Mouse (Mus musculus): ENCODE measurements around the gene Cbr4. TPM values are rescaled to one million over a fixed set of nuclear protein-coding genes. Genes with fewer than 3 reads are reported as not detected.

Gene Cbr4
- 42.3 and 44.1 TPM in 2 replicates for polyA plus RNA-seq (2015; fragmentation: Nextera tagmentation; extraction: Ambion mirVana)

GRCm38 (mm10) chr8:61487597-61488156 lies at the start of gene Cbr4:
Cbr4 (plus strand) TSS chr8:61487734.
- Histone ChIP-seq H3K9ac (ENCODE audit: low read length) (peak within 1 kb of the TSS; percentile 93), H3K27ac (ENCODE audit: low read length) (peak within 1 kb of the TSS; percentile 96), H3K9me3 (replicated peaks; ENCODE audit: control insufficient read depth, low read length) (no peaks in the 10 kb centered on the region), H3K4me2 (ENCODE audit: low read depth, low read length) (peak within 1 kb of the TSS; percentile 89), H3K36me3 (ENCODE audit: control insufficient read depth, insufficient read depth) (0 out of 2 replicates have a peak, but pooled peaks cover 2% of the 10 kb centered on the region), H3K27me3 (ENCODE audit: control insufficient read depth, insufficient read depth, low read length) (no peaks in the 10 kb centered on the region), H3K4me3 (ENCODE audit: low read length) (peak within 1 kb of the TSS; percentile 85), H3K4me1 (ENCODE audit: control insufficient read depth, insufficient read depth, low read length) (peaks cover 6% of the 10 kb centered on the region)
- peak; percentile 95 for ATAC-seq (replicated peaks; ENCODE audit: extremely low read depth, insufficient read depth, low FRiP score)
- 0% methylated on average over 29 of the region's 29 CpGs for WGBS

GRCm38 (mm10) chr8:61442988-61443387 lies 44.5 kb upstream of the Cbr4 start:
- Histone ChIP-seq H3K27me3 (ENCODE audit: control insufficient read depth, insufficient read depth, low read length) (no peaks in the 10 kb centered on the region), H3K27ac (ENCODE audit: low read length) (no peak overlapping the region), H3K36me3 (ENCODE audit: control insufficient read depth, insufficient read depth) (no peaks in the 10 kb centered on the region), H3K4me1 (ENCODE audit: control insufficient read depth, insufficient read depth, low read length) (no peaks in the 10 kb centered on the region), H3K9ac (ENCODE audit: low read length) (no peak overlapping the region), H3K4me3 (ENCODE audit: low read length) (no peak overlapping the region), H3K4me2 (ENCODE audit: low read depth, low read length) (no peak overlapping the region), H3K9me3 (replicated peaks; ENCODE audit: control insufficient read depth, low read length) (peaks cover 14% of the 10 kb centered on the region)
- ATAC-seq (replicated peaks; ENCODE audit: extremely low read depth, insufficient read depth, low FRiP score) = no peak
- 88% methylated on average over 3 of the region's 3 CpGs for WGBS

- Histone ChIP-seq H3K9me3 (replicated peaks; ENCODE audit: control insufficient read depth, low read length) (peaks cover 9% of the 10 kb centered on the region; the same call in 1 of the 2 replicates), H3K4me1 (ENCODE audit: control insufficient read depth, insufficient read depth, low read length) (no peaks in the 10 kb centered on the region), H3K4me3 (ENCODE audit: low read length) (no peak overlapping the region), H3K36me3 (ENCODE audit: control insufficient read depth, insufficient read depth) (no peaks in the 10 kb centered on the region), H3K4me2 (ENCODE audit: low read depth, low read length) (no peak overlapping the region), H3K27ac (ENCODE audit: low read length) (no peak overlapping the region), H3K27me3 (ENCODE audit: control insufficient read depth, insufficient read depth, low read length) (no peaks in the 10 kb centered on the region), H3K9ac (ENCODE audit: low read length) (no peak overlapping the region)
- ATAC-seq (replicated peaks; ENCODE audit: extremely low read depth, insufficient read depth, low FRiP score) = no peak
- WGBS = 31% methylated on average over 3 of the region's 3 CpGs
These were observed 43.2 kb upstream of the Cbr4 start for GRCm38 (mm10) chr8:61444358-61444757.

- no peak for ATAC-seq (replicated peaks; ENCODE audit: extremely low read depth, insufficient read depth, low FRiP score)
- 71% methylated on average over 15 of the region's 15 CpGs for WGBS
- H3K4me1 ChIP-seq (ENCODE audit: control insufficient read depth, insufficient read depth, low read length) = no peaks in the 10 kb centered on the region
- peaks cover 3% of the 10 kb centered on the region; the same call in 1 of the 2 replicates for H3K9me3 ChIP-seq (replicated peaks; ENCODE audit: control insufficient read depth, low read length)
- H3K27ac ChIP-seq (ENCODE audit: low read length) = no peak overlapping the region
- no peak overlapping the region for H3K4me2 ChIP-seq (ENCODE audit: low read depth, low read length)
- no peak overlapping the region for H3K4me3 ChIP-seq (ENCODE audit: low read length)
- no peaks in the 10 kb centered on the region for H3K27me3 ChIP-seq (ENCODE audit: control insufficient read depth, insufficient read depth, low read length)
- H3K9ac ChIP-seq (ENCODE audit: low read length) = no peak overlapping the region
- H3K36me3 ChIP-seq (ENCODE audit: control insufficient read depth, insufficient read depth) = no peaks in the 10 kb centered on the region
These were observed 41.2 kb upstream of the Cbr4 start for GRCm38 (mm10) chr8:61446329-61446728.

DNA sequence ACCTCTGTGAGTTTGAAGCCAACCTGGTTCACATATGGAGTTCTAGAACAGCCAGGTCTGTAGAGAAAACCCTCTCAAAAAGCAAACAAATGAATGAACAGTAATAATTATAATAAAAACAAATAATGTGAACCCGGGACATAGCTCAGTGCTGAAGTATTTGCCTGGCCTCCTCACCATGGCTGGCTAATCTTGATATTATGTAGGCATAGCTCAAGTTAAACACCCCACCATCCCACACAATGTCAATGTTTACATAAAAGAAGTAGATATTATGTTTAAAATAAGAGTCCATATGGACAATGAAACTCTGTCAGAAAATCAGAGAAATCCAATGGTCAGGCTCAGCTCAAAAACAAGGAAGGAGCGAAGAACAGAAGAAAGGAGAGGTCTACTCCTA lies 39.4 kb upstream of the Cbr4 start:
- H3K36me3 ChIP-seq (ENCODE audit: control insufficient read depth, insufficient read depth) = no peaks in the 10 kb centered on the region
- no peak overlapping the region for H3K4me3 ChIP-seq (ENCODE audit: low read length)
- no peak for ATAC-seq (replicated peaks; ENCODE audit: extremely low read depth, insufficient read depth, low FRiP score)
- H3K27ac ChIP-seq (ENCODE audit: low read length) = no peak overlapping the region
- no peak overlapping the region for H3K9ac ChIP-seq (ENCODE audit: low read length)
- H3K4me1 ChIP-seq (ENCODE audit: control insufficient read depth, insufficient read depth, low read length) = no peaks in the 10 kb centered on the region; the same call in 1 of the 2 replicates
- no peaks in the 10 kb centered on the region for H3K9me3 ChIP-seq (replicated peaks; ENCODE audit: control insufficient read depth, low read length)
- H3K4me2 ChIP-seq (ENCODE audit: low read depth, low read length) = no peak overlapping the region
- no peaks in the 10 kb centered on the region for H3K27me3 ChIP-seq (ENCODE audit: control insufficient read depth, insufficient read depth, low read length)
- whole genome bisulfite sequencing = 83% methylated on average over 2 of the region's 2 CpGs

DNA sequence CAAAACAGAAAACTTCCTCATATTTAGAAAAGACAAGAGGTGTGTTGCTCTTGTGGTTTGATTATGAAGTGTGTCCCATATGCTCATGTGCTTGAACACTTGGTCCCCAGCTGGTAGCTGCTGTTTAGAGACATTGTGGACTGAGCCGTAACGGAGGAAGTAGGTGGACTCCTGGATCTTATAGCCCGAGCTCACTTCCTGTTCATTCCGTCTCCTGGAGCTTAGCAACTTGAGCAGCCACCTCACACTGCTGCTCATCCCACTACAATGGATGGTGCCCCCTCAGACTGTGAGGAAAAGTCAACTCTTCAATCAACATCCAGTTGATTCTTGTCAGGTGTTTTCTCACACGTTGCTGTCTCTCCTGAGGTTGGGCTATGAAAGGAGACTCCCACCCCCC lies 38.7 kb upstream of the Cbr4 start:
- no peak overlapping the region for H3K27ac ChIP-seq (ENCODE audit: low read length)
- H3K4me3 ChIP-seq (ENCODE audit: low read length) = no peak overlapping the region
- H3K4me1 ChIP-seq (ENCODE audit: control insufficient read depth, insufficient read depth, low read length) = no peaks in the 10 kb centered on the region; the same call in 1 of the 2 replicates
- no peak overlapping the region for H3K4me2 ChIP-seq (ENCODE audit: low read depth, low read length)
- no peak for ATAC-seq (replicated peaks; ENCODE audit: extremely low read depth, insufficient read depth, low FRiP score)
- H3K27me3 ChIP-seq (ENCODE audit: control insufficient read depth, insufficient read depth, low read length) = no peaks in the 10 kb centered on the region
- no peaks in the 10 kb centered on the region for H3K9me3 ChIP-seq (replicated peaks; ENCODE audit: control insufficient read depth, low read length)
- no peak overlapping the region for H3K9ac ChIP-seq (ENCODE audit: low read length)
- H3K36me3 ChIP-seq (ENCODE audit: control insufficient read depth, insufficient read depth) = no peaks in the 10 kb centered on the region
- 55% methylated on average over 5 of the region's 5 CpGs for WGBS

DNA sequence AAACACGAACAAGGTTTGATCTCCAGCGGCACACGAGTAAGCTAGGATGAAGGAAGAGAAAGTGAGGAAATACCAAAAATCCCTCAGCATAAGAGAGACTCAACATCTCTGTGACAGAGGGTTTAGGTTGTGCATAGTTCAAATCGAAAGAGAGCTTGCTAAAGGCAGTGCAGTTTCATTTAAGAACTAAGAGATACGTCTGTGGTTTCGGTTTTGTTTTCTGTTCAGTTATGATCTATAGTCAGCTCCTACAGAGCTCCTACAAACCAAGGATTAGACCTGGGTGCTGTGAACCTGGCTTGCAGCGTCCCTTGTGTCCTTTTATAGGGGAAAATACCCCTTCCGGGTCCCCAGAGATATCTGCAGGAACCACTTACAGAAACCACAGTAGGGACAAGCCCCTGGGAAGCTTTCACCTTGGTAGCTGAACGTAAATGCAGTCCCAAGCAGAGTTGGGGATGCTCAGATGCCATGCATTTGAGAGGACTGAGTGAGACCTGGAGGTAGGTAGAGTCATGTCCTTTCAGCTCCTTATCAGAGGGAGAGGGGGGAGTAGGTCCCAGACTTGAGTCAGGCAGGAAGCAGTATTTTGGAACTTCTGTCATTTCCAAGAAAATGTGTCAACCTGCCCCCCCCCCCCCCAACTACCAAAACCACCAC lies 36.5 kb upstream of the Cbr4 start:
- Histone ChIP-seq H3K4me3 (ENCODE audit: low read length) (no peak overlapping the region), H3K27me3 (ENCODE audit: control insufficient read depth, insufficient read depth, low read length) (no peaks in the 10 kb centered on the region), H3K36me3 (ENCODE audit: control insufficient read depth, insufficient read depth) (no peaks in the 10 kb centered on the region), H3K27ac (ENCODE audit: low read length) (no peak overlapping the region), H3K9me3 (replicated peaks; ENCODE audit: control insufficient read depth, low read length) (0 out of 2 replicates have a peak, but pooled peaks cover 2% of the 10 kb centered on the region), H3K4me1 (ENCODE audit: control insufficient read depth, insufficient read depth, low read length) (no peaks in the 10 kb centered on the region; the same call in 1 of the 2 replicates), H3K9ac (ENCODE audit: low read length) (no peak overlapping the region), H3K4me2 (ENCODE audit: low read depth, low read length) (no peak overlapping the region)
- ATAC-seq (replicated peaks; ENCODE audit: extremely low read depth, insufficient read depth, low FRiP score) = no peak
- WGBS = 81% methylated on average over 9 of the region's 9 CpGs

DNA sequence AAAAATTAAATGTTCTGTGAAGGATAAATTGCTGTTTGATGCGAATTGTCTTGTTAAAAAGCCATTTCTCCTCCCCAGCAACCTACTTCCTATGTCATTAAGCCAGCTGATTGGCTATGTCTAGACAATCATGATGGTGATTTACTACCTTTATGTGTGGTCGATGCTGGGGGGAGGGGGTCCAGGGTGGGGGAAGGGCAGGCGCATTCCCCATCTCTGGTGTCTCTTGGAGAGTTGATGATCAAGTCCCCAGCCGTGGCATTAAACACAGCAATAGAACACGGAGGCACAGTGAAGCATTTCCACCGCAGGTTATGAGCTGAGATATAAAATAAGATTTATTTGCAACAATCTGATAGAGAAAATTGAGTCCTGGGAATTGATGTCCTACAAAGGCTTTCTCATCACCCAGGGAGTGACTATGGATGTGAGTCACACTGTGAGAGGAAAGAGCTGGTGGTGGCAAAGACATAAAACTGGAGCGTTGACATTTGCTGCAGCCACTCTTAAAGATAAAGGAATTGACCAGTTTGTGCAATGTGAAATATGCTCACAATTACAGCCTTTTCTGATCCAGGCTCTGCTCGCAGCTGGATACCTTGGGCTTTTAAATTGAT lies 35.7 kb upstream of the Cbr4 start:
- Histone ChIP-seq H3K27ac (ENCODE audit: low read length) (no peak overlapping the region), H3K4me3 (ENCODE audit: low read length) (no peak overlapping the region), H3K9me3 (replicated peaks; ENCODE audit: control insufficient read depth, low read length) (0 out of 2 replicates have a peak, but pooled peaks cover 2% of the 10 kb centered on the region), H3K4me2 (ENCODE audit: low read depth, low read length) (no peak overlapping the region), H3K9ac (ENCODE audit: low read length) (no peak overlapping the region), H3K27me3 (ENCODE audit: control insufficient read depth, insufficient read depth, low read length) (no peaks in the 10 kb centered on the region), H3K4me1 (ENCODE audit: control insufficient read depth, insufficient read depth, low read length) (no peaks in the 10 kb centered on the region; the same call in 1 of the 2 replicates), H3K36me3 (ENCODE audit: control insufficient read depth, insufficient read depth) (no peaks in the 10 kb centered on the region)
- ATAC-seq (replicated peaks; ENCODE audit: extremely low read depth, insufficient read depth, low FRiP score) = no peak
- 63% methylated on average over 8 of the region's 8 CpGs for WGBS

GRCm38 (mm10) chr8:61459763-61460162 lies 27.8 kb upstream of the Cbr4 start:
- H3K27me3 ChIP-seq (ENCODE audit: control insufficient read depth, insufficient read depth, low read length) = no peaks in the 10 kb centered on the region
- H3K9ac ChIP-seq (ENCODE audit: low read length) = no peak overlapping the region
- WGBS = 82% methylated on average over 7 of the region's 7 CpGs
- H3K4me3 ChIP-seq (ENCODE audit: low read length) = no peak overlapping the region
- H3K9me3 ChIP-seq (replicated peaks; ENCODE audit: control insufficient read depth, low read length) = 0 out of 2 replicates have a peak, but pooled peaks cover 2% of the 10 kb centered on the region
- H3K27ac ChIP-seq (ENCODE audit: low read length) = no peak overlapping the region
- no peak for ATAC-seq (replicated peaks; ENCODE audit: extremely low read depth, insufficient read depth, low FRiP score)
- no peaks in the 10 kb centered on the region for H3K36me3 ChIP-seq (ENCODE audit: control insufficient read depth, insufficient read depth)
- H3K4me1 ChIP-seq (ENCODE audit: control insufficient read depth, insufficient read depth, low read length) = no peaks in the 10 kb centered on the region
- H3K4me2 ChIP-seq (ENCODE audit: low read depth, low read length) = no peak overlapping the region

Data from heart, embryonic 16.5 days (tissue).